Mouse (Mus musculus) megakaryocyte, embryonic 14.5 days (primary cell): ENCODE results near the gene Zfp978.
"Not testable (repeated sequence)": the region's sequence is repeated elsewhere in the genome, so short reads cannot be mapped to it uniquely, and the experiment has no call there.

Experiments
- FLI1 ChIP-seq: IDR thresholded peaks from 2 replicates; pipeline ENCODE4 v1.6.1; 2012; ENCODE audit warnings: low read length, inconsistent platforms, mixed read lengths
- GATA1 ChIP-seq: IDR thresholded peaks from 3 replicates; pipeline ENCODE4 v1.6.1; 2012; ENCODE audit warnings: mixed read lengths, low read length, inconsistent platforms, borderline replicate concordance

GRCm38 (mm10) chr4:147425615-147426347, 64.7 kb downstream of the Zfp978 start:
- TF ChIP-seq GATA1, FLI1: not testable (repeated sequence)
